Mouse (Mus musculus) cerebellum, postnatal 14 days (tissue): Measurements from ENCODE around the gene Prdx2.
A peak's percentile ranks its signal among the peaks of the same experiment; 100 is the strongest.

Source experiments
- DNase-seq, 2 experiments: peaks; one replicate each; pipeline ENCODE4 v3.0.0; 2021; ENCODE audit warnings: mixed read lengths in 2 of 2

Prdx2 gene

GRCm38 (mm10) chr8:84979599-84980421 lies 10.4 kb downstream of the Prdx2 start:
- DNase-seq: peak; percentile 90

GRCm38 (mm10) chr8:84980622-84981358 lies 11.4 kb downstream of the Prdx2 start:
- peak; percentile 70 to 79 for DNase-seq

GRCm38 (mm10) chr8:84981644-84982498 lies 12.5 kb downstream of the Prdx2 start:
- peak in 1 of 2 experiments; percentile 32 for DNase-seq

DNA sequence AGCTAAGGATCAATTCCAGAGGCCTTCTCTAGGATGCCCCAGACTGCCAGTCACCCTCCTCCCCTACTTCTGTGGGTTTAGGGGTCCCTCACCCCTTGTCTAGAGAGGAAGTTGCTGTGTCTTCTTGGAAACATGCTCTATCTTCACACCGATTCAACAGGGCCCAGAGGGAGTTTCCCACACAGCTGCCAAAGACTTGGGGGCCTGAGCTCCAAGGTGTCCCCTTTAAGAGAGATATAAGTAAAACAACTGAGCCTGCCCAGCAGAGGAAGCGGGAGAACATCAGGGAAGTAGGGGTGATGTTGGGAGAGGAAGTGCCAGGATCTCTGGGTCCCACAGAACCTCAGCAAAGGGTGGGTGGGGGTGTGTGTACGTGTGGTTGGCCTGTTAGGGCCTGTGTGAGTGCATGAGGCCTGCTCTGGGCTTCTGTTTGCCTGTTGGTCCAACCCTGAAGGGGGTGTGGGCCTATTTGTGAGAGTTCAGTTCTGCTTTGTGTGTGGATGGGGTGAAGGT lies 13.2 kb downstream of the Prdx2 start:
- DNase-seq: no peak

DNA sequence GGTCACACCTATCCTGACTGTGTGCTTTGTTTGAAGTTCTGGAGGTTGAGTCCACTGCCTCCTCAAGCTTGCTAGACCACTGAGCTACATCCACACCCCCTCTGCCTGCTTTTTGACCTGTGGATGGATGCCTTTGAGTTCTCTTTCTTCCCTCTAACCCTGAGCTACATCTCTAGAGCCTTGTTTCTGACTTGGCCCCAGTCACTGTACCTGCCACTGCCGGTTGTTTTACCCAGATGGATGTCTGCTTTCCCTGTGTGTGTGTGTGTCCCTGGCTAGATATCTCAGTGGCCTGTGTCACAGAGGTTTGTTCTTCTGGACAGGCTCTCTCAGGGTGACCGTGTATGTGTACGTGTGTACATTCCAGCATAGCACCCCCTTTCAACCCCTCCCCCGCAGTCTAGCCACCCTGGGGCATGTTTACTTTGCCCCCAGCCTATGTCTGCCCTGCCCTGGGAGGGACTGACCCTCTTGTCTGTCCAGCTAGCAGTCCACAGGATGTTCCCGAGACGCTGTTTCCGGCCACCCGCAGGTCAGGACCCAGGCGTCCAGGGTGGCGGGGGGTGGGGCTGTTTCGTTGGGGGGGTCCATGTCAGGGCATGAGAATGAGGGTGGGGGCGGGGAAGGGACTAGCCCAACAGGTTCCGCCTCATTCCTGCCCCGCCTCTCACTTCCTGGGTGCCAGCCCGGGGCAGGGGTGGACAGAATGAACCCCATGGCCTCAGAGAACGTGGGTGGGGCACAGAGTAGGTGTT lies 15.1 kb downstream of the Prdx2 start:
- no peak for DNase-seq

GRCm38 (mm10) chr8:84985049-84985683 lies 15.8 kb downstream of the Prdx2 start:
- DNase-seq: no peak

- peak; percentile 91 to 92 for DNase-seq
These were observed 16.4 kb downstream of the Prdx2 start for GRCm38 (mm10) chr8:84985684-84986378.

DNA sequence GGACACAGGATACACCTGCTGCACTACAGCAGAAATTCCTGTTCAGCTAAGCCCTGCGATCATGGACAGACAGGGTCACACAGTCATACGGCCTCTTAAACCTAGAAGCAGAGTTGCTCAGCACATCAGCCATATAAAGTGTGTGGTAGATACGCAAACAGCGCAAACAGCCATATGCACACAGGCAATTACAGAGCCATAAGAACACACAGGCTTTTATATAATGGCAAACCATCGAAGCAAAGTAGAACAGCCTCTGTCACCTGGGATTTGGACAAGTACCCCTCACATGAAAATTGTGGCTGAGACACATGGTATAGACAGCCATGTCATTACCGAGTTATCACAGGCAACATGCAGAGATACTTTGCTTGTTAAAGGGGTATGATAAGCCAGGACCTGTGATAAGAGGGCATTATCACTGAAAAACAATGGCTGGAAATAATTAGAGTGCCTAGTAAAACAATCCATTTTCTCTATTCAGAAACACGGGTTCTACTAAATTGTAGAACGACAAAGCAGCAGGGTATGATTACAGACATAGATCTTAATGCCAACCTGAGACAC lies 17.1 kb downstream of the Prdx2 start:
- DNase-seq: no peak

DNA sequence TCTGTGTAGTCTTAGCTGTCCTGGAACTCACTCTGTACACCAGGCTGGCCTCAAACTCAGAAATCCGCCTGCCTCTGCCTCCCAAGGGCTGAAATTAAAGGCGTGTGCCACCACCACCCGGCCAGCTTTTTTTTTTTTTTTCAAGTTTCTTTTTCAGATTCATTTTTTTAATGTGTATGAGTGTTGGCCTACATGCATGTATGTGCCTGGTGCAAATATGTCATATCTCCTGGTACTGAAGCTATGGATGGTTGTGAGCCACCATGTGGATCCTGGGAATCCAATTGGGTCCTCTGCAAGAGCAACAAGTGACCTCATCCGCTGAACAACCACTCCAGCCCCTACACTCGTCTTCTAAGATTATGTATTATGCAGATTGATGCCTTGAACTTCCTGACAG lies 18.0 kb downstream of the Prdx2 start:
- no peak for DNase-seq

DNA sequence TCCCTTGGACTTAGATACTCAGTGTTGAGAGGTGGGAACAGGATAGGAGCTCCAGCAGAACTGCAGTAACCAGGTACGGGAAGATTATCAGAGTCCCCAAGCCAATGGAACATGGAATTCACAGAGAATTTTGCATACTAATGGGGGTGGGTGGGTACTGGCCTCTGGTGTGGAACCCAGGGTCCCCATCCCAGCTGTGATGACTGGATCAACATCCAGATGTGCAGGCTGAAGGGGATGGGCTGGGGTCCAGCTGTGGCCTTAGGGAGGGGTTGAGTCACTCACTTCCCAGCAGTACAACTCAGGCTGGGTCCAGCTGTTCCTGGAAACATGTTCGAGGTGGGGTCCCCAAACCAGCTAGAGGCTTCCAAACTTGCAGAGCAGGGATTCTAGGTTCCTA lies 18.5 kb downstream of the Prdx2 start:
- no peak for DNase-seq

DNA sequence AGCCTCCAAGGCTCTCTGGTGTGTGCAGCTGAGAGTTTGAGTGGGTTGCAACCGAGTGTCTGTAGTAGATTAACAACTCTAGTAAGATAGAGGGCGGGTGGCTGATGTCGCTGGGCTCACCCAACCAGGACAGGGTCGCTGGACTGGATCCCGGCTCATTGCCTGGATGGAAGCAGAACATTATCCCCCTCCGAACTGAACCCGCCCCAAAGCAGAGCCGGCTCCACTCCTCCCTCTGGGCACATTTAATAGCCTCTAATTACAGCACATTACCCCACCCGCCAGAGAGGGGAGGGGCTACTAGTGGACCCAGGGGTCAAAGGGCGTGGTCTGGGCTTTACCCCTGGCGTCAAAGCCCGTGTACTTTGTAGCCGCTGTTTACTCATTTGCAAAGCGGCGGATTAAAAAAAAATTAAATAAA lies 19.9 kb downstream of the Prdx2 start:
- peak in 1 of 2 experiments; percentile 52 for DNase-seq

GRCm38 (mm10) chr8:84989810-84990209 lies 20.4 kb downstream of the Prdx2 start:
- peak; percentile 94 to 95 for DNase-seq

DNA sequence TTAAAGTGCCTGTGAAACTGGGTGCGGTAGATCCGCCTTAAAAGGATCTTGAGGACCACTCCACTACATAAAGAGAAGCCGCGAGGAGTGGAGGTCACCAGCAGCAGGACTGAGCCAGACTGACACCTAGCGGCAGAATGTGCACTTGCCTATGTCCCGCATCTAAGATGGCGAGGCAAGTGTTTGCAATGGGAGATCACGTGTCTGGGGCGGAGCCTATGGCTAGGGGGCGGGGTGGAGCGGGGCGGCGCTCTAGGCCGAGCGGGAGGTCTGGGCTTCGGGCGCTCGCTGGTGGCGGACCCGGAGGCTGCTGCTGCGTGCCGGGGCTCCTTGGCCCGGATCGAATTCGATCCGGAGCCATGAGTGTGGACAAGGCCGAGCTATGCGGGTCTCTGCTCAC lies 21.0 kb downstream of the Prdx2 start, which contains the start of gene Hook2:
TSS of gene Hook2 (plus strand) at position 255 of the 400 bp plus-strand sequence.
- peak; percentile 98 to 99 for DNase-seq

GRCm38 (mm10) chr8:84990836-84991235 lies 21.4 kb downstream of the Prdx2 start:
- DNase-seq: peak in 1 of 2 experiments; percentile 75

- no peak for DNase-seq
These were observed 25.0 kb downstream of the Prdx2 start for GRCm38 (mm10) chr8:84994375-84994774.

DNA sequence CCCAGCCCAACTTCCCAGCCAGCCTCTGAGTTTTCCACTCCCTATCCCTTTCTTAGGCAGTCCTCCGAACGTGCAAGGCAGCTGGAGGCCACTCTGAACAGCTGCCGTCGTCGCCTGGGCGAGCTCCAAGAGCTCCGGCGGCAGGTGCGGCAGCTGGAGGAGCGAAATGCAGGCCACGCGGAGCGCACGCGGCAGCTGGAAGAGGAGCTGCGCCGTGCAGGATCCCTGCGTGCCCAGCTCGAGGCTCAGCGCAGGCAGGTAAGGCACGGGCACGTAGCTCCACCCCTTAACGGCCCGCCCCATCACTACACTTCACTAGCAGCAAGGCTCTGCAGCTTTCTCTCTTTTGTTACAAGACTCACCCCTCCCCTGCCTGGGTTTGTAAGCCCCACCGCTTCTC lies 26.3 kb downstream of the Prdx2 start:
- no peak for DNase-seq

- DNase-seq: no peak
These were observed 27.6 kb downstream of the Prdx2 start for GRCm38 (mm10) chr8:84996978-84997377.

DNA sequence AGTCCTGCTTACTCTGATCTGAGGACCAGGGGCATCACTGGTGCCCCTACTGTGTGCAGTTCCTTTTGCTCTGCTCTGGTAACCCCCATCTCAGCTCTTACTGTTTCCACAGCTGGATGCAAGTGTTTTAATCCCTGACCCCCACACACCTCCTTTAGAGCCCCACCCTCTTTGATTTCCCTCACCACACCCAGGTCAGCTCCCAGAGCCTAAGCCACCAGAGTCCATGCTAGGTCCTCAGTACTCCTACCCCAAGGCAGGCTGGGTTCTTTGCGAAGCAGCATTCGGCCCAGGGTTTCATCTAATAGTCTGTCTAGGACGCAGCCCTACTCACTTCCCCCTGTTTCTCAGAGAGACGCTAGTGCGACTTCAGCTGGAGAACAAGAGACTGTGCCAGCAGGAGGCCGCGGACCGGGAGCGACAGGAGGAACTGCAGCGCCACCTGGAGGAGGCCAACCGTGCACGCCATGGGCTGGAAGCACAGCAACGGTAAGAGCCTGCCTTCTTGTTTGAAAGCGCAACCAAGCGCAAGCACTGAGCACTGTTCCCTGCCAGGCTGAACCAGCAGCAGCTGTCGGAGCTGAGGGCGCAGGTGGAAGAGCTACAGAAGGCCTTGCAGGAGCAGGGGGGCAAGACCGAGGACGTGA lies 28.4 kb downstream of the Prdx2 start:
- DNase-seq: peak; percentile 96 to 99

DNA sequence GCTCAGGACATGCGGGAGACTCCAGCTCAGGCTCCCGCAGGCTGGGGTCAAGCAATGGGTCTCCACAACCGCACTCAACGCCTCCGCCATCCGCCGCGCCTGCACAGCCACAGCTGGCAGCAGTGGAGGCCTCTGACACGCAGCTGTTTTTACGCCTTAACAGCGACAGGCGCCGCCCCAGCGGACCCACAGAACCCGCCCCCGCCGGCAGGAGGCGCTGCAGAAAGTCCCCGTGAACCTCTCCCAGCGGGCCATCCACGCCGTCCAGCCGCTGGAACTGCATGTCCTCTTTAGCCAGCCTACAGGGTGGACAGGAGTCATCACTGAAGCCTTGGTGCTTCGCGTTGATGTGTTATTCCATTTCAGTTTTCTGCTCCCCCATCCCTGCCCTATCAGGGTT lies 38.3 kb downstream of the Prdx2 start:
- no peak for DNase-seq

DNA sequence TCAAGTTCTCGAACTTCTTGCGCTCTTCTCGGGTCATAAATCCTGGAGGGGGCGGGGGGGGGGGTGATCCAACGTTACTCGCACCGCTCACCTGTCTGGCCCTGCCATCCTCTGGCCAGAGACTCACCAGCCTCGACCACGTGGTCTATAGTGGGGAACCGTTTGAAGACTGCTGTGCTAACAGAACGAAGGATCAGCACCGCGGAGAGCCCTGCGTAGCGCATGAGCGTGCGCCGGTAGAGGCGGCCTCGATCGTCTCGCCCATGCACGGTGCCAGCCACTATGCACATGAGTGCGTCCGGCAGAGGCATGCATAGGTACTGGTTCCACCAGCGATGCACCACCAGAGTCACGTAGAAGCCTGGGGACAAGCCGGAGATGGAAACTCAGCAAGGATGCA lies 41.9 kb downstream of the Prdx2 start:
- DNase-seq: no peak
